Mouse (Mus musculus) neutrophil, adult 5-6 weeks (primary cell): Measurements from ENCODE around the gene Nr1h4. TPM values are rescaled to one million over a fixed set of nuclear protein-coding genes. Genes with fewer than 3 reads are reported as not detected.

ENCODE experiments used
- ATAC-seq: fragments of 151-379, 151-347 bp; 2 replicates; pipeline ENCODE4 v1.8.0; 2017; ENCODE audit warnings: mild to moderate bottlenecking, moderate TSS enrichment; ENCODE audit not compliant: insufficient number of reproducible peaks, poor library complexity, low FRiP score, severe bottlenecking; ENCODE audit errors: extremely low read depth
- total RNA-seq: library from RNA; stranded (forward); fragments of 200-1000 nt; gene quantifications from 2 replicates; pipeline ENCODE4 v1.2.3, GENCODE M21; 2017

Gene Nr1h4
- total RNA-seq, 1 experiment from 2014 or later: not detected

- peak; percentile 17; the same call in 1 of the 2 replicates for ATAC-seq
Observed at GRCm38 (mm10) chr10:89443115-89443622, 90.2 kb downstream of the Nr1h4 start.

DNA sequence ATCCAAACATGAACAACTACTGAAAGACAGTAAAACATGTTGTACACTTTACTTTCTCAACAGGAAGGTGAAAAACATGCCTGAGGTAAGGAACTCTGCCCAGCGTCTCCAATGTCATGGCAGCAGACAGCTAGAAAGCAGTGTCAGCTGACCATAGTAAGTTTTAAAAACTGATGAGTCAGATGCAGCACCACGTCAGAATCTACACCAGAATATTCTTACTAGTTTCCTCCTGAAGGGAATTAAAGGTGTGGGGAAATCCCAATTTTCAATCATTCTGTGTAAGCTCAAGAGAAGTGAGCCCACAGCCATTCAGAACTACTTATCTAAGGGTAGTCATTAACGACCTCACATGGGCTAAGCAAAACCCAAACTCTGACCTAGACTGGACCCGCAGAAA is 90.7 kb downstream of the Nr1h4 start:
- ATAC-seq: no peak

DNA sequence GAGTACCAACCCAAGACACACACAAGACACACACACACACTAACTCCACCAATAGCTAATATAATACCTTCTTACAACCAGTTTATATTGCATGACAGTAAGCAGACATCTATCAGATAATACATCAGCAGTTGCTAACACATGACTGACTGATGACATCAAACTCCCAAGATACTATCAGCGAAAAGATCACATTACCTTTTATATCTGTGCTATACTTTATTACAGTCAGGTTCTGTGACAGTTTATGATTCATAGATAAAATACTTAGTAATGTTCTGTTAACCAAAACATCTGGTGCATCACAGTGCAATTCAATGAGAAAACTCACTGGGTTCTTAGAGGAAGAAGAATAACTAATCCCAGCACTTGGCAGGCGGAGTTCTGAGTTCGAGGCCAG is 91.4 kb downstream of the Nr1h4 start:
- no peak for ATAC-seq

- no peak for ATAC-seq
Observed at GRCm38 (mm10) chr10:89439380-89439779, 94.0 kb downstream of the Nr1h4 start.

- no peak for ATAC-seq
Observed at GRCm38 (mm10) chr10:89437996-89438395, 95.4 kb downstream of the Nr1h4 start.

DNA sequence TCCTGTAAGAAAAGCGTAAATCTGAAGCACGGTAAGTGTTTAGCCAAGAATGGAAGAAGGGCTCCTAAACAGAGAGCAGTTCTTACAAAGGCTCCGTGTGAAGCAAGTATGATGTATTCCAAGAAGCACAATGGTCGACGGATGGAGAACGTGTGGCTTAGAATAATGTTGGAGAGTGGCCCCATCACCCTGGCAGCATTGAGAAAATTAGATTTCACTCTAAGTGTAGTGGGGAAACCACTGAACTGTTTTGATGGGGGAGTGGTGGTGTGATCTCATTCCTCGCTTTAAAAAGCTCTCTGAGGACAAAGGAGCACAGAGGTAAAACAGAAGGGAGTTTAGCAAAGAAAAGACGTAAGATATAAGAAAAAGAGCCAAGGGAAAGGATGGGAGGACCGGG is 95.9 kb downstream of the Nr1h4 start:
- no peak for ATAC-seq

GRCm38 (mm10) chr10:89435920-89436319 is 97.5 kb downstream of the Nr1h4 start:
- no peak for ATAC-seq

DNA sequence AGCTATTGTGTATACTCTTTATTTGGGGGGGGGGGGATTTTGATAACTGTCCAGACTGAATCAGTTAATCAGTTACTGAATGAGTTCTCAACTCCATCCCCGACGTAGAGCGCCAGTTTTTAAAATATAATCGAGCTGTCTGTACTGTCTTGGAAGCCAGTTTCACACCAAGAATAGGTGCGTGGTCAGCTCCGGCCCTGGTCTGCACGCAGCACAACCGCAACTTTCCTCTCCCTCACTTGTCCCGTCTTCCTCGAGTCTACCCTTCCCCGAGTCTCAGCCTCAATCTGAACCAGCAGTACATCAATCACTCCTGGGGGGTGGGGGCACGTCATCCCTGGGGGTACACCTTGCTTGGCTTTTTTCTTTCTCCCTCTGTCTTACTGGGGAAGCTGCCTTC is 98.0 kb downstream of the Nr1h4 start:
- no peak for ATAC-seq

GRCm38 (mm10) chr10:89434509-89435210 is 98.7 kb downstream of the Nr1h4 start:
- no peak for ATAC-seq

DNA sequence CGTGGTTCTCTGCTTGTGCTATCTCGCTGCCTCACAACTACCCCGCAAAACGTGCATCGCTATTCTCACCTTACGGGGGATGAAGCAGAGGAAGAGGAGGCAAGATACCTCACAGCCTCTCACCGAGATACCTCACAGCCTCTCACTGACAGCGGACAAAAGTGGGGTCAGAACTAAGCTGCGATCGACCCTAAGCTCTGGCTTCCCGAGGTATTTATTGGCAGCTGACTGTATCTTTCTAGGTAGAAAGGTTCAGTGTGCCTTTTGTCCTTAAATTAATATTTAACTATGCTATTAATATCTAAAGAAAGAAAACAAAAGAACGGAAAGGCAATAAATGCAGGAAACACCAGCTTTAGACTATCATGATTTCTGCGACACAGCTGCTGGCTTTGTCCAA is 100.6 kb downstream of the Nr1h4 start:
- no peak for ATAC-seq

- no peak for ATAC-seq
Observed at GRCm38 (mm10) chr10:89430751-89431150, 102.6 kb downstream of the Nr1h4 start.

- ATAC-seq: no peak
Observed at GRCm38 (mm10) chr10:89424800-89425393, 108.5 kb downstream of the Nr1h4 start.

DNA sequence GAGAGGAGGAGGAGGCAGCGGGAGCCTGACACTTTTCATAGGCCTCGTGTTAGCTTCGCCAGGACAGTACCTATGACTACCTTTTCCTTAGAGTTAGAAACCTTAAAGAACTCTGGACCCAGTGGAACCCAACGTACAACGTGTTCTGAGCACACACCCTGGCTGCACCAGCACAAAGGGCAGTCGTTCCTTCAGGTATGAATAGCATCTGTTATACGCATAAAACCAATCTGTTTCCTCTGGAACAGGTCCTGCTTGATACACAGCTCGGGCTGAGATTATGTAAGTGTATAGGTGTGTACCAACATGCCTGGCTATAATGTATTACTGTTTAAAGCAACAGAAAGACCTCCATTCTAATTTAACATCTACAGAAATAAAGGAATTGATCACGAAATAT is 109.2 kb downstream of the Nr1h4 start:
- ATAC-seq: no peak

GRCm38 (mm10) chr10:89423164-89423778 is 110.1 kb downstream of the Nr1h4 start:
- no peak for ATAC-seq

DNA sequence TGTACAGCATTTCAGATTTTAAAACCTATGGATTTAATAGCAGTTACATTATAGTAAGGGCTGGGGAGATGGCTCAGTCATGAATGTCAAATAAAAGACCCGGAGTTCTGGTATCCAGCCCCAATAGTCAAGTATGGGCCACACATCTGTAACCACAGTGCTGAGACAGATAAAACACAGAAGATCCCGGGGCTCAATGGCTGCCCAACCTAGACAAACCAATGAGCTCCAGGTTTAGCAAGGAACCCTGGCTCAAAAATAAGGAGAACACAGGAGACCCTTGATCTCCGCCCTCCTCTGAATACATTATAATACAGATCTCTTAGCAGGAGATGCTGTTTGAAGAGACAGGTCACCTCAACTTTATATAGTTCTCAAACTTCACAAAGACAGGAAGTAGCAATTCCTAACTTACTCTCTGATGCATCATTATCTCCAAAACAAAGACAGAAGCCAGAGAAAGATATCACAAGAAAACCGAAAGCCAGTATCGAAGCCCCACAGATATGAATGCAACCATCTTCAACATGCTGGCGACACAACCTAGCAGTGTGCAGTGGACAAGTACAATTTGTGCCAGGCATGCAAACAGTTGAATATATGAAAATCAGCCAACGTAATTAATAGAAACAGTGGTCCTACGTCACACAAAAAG is 110.8 kb downstream of the Nr1h4 start:
- ATAC-seq: no peak

GRCm38 (mm10) chr10:89417966-89418365 is 115.4 kb downstream of the Nr1h4 start:
- ATAC-seq: no peak

DNA sequence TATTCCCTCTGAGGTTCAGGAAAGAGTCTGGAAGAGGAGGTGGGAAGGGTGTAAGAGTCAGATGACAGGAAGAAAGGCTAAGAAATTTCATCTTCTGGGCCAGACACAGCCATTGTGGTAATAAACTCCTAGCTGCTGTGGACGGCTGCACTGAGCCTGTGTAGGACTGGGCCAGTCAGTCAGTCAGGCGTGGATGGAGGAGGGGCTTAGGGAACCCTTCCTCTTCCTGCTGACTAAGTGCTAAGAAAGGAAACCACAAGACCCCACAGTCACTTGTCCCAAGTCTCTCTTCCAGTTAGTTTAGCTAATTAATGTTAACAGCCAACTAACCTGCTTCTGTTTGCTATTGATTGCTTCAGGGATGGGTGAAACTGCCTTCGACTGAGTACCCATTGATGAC is 117.9 kb downstream of the Nr1h4 start:
- ATAC-seq: 0 out of 2 replicates have a peak, but pooled peaks have one; percentile 26

DNA sequence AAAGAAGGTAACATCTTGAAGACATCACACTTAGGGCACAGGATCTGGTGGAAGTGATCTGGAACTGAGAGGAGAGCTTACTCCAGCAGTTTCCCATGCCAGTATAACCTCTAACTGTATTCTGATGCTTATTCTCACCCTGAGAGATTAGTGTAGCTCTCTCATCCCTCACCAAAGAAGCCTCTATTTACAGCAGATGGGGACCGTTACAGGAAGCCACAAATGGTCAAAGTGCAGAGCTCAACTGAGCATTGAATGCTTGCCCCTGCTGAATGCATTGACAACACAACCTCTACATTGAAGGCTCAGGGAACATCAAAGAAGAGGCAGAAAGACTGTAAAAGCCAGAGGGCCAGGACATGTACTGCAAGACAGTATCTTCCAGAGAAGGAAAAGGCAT is 125.8 kb downstream of the Nr1h4 start:
- no peak for ATAC-seq

DNA sequence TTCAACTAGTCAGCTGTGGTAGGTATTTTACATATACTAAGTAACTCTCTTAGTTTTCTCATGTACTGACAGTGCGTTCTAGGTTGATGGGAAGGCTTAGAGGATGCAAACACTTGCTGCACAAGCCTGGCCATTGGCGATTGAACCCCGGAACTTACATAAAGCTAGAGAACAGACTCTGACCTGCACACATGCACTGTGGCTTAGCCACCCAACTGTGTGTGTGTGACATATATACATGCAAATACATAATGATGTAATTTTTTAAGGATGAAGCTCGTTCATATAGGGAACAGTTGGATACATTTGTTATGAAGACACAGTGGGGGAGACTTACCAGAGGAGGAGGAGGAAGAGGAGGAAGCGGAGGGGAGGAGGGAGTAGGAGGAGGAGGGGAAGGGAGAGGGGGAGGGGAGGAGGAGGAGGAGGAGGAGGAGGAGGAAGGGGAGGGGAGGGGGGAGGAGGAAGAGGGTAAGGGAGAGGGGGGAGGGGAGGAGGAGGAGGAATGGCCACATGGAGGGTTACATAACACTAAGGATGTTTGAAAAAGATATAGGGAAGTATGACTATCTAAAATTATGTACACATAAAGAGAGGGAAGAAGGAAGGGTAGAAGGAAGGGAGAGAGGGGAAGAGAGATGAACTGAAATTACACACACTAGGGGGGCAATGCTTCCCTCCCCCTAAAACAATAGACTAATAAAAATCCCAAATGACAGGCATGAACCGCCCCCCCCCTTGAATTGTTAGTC is 126.5 kb downstream of the Nr1h4 start:
- ATAC-seq: no peak
